Mouse (Mus musculus) olfactory bulb, adult 2 months (tissue): Measurements from ENCODE around the gene Cd300a.

Source experiments
- CTCF ChIP-seq: fragments of 200-500 bp; IDR thresholded peaks from 2 replicates; pipeline ENCODE4 v1.5.1; 2012; ENCODE audit warnings: low read depth, mild to moderate bottlenecking, low read length, moderate library complexity; ENCODE audit not compliant: insufficient read depth
- POLR2A ChIP-seq: fragments of 200-500 bp; IDR thresholded peaks from 2 replicates; pipeline ENCODE4 v1.6.1; 2012; ENCODE audit warnings: mild to moderate bottlenecking, low read depth, low read length, moderate library complexity; ENCODE audit not compliant: insufficient read depth

GRCm38 (mm10) chr11:114856125-114856524 is 33.7 kb upstream of the Cd300a start:
- TF ChIP-seq CTCF (no peak), POLR2A (no peak)
